In genomic region chr6:8957529-8957887, GRCm38 (mm10) we compare ENCODE assay signal across 8 mouse cellular contexts. TPM values are rescaled to one million over a fixed set of nuclear protein-coding genes. Genes with fewer than 3 reads are reported as not detected.
DNase-seq lines count a peak whose midpoint lies in the region; ATAC-seq and TF ChIP-seq lines count a peak whose summit lies in the region.

No protein-coding gene starts in this region.

- no peaks in the 10 kb centered on the region for H3K4me1 ChIP-seq in ES-Bruce4 (ENCODE audit: control insufficient read depth, insufficient read depth, low read length)
- H3K4me1 ChIP-seq in embryonic facial prominence, embryonic 14.5 days (ENCODE audit: control insufficient read depth, insufficient read depth, low read length), result peaks cover 4% of the 10 kb centered on the region; the same call in 1 of the 2 replicates
- H3K4me1 ChIP-seq in kidney, adult 2 months (ENCODE audit: control insufficient read depth, insufficient read depth, low read length), result no peaks in the 10 kb centered on the region
- H3K4me1 ChIP-seq in midbrain, embryonic 12.5 days, result peaks cover 26% of the 10 kb centered on the region

- no peak for ATAC-seq in cerebellum, adult (ENCODE audit: insufficient number of reproducible peaks, low FRiP score, low TSS enrichment)
- ATAC-seq in embryonic facial prominence, embryonic 14.5 days (ENCODE audit: low read depth), result 0 out of 2 replicates have a peak, but pooled peaks have one; percentile 47
- peak; percentile 19; the same call in 1 of the 2 replicates for ATAC-seq in midbrain, embryonic 12.5 days (ENCODE audit: low FRiP score, low read depth)

- no peak overlapping the region for H3K9ac ChIP-seq in ES-Bruce4 (ENCODE audit: low read depth, poor library complexity, severe bottlenecking)
- no peak overlapping the region for H3K9ac ChIP-seq in embryonic facial prominence, embryonic 14.5 days (ENCODE audit: low read depth, low read length)
- no peak overlapping the region for H3K9ac ChIP-seq in midbrain, embryonic 12.5 days (replicated peaks)

- no peak for TF ChIP-seq EP300 in ES-Bruce4 (IDR thresholded peaks at IDR 0.05; ENCODE audit: insufficient read depth, low read depth, low read length)

- no peaks in the 10 kb centered on the region for H3K36me3 ChIP-seq in ES-Bruce4 (ENCODE audit: control insufficient read depth, insufficient read depth, low read length, poor library complexity, severe bottlenecking)
- H3K36me3 ChIP-seq in embryonic facial prominence, embryonic 14.5 days (ENCODE audit: control insufficient read depth, insufficient read depth, low read length), result no peaks in the 10 kb centered on the region
- H3K36me3 ChIP-seq in kidney, adult 2 months (ENCODE audit: control insufficient read depth, insufficient read depth, low read length), result no peaks in the 10 kb centered on the region
- no peaks in the 10 kb centered on the region for H3K36me3 ChIP-seq in midbrain, embryonic 12.5 days

- intact Hi-C loops in gastrocnemius, postnatal 36 days (cut with DNase I), result no loop called here

- no peak for TF ChIP-seq POLR2A in ES-Bruce4 (IDR thresholded peaks at IDR 0.05; ENCODE audit: insufficient read depth, low read length)
- TF ChIP-seq POLR2A in kidney, adult 2 months (IDR thresholded peaks at IDR 0.05; ENCODE audit: low read depth, low read length), result no peak

- H3K4me3 ChIP-seq in ES-Bruce4 (ENCODE audit: low read depth, low read length), result peak overlapping the region; percentile 82
- H3K4me3 ChIP-seq in embryonic facial prominence, embryonic 14.5 days (ENCODE audit: low read depth, low read length), result peak overlapping the region; percentile 15
- H3K4me3 ChIP-seq in kidney, adult 2 months (ENCODE audit: insufficient read depth, low read depth, low read length), result no peak overlapping the region
- peak overlapping the region; percentile 31 for H3K4me3 ChIP-seq in midbrain, embryonic 12.5 days

- 0% methylated on average over 15 of the region's 15 CpGs for WGBS in embryonic facial prominence, embryonic 14.5 days
- WGBS in kidney, adult 2 months, result 2% methylated on average over 15 of the region's 15 CpGs
- under 1% methylated on average over 15 of the region's 15 CpGs for WGBS in midbrain, embryonic 12.5 days

- peak; percentile 9 to 21 for DNase-seq in cerebellum, postnatal 4 days (ENCODE audit: low spot score in 2 of 2)
- peak; percentile 54 for DNase-seq in embryonic facial prominence, embryonic 14.5 days (ENCODE audit: low spot score)
- peak; percentile 31 for DNase-seq in kidney, adult 2 months
- no peak for DNase-seq in gastrocnemius, postnatal 36 days
- DNase-seq in cerebellum, adult 9-11 months, result no peak

- no peak for TF ChIP-seq CTCF in ES-Bruce4 (IDR thresholded peaks at IDR 0.05; ENCODE audit: low read depth, low read length)
- no peak for TF ChIP-seq CTCF in kidney, adult 2 months (conservative IDR thresholded peaks at IDR 0.05; ENCODE audit: insufficient read depth, insufficient read length, low read depth, low read length)

- no peak overlapping the region for H3K27ac ChIP-seq in ES-Bruce4 (ENCODE audit: insufficient read depth, low read length)
- H3K27ac ChIP-seq in embryonic facial prominence, embryonic 14.5 days (replicated peaks; ENCODE audit: low read depth, low read length), result no peak overlapping the region
- H3K27ac ChIP-seq in kidney, adult 2 months (ENCODE audit: insufficient read depth, low read depth, low read length), result no peak overlapping the region
- no peak overlapping the region for H3K27ac ChIP-seq in midbrain, embryonic 12.5 days (replicated peaks)

- H3K4me2 ChIP-seq in embryonic facial prominence, embryonic 14.5 days (ENCODE audit: low read depth, low read length), result peak overlapping the region; percentile 38; the same call in 1 of the 2 replicates
- H3K4me2 ChIP-seq in midbrain, embryonic 12.5 days (replicated peaks), result peak overlapping the region; percentile 57

- no peaks in the 10 kb centered on the region for H3K27me3 ChIP-seq in ES-Bruce4 (ENCODE audit: control insufficient read depth, insufficient read depth, low read length, poor library complexity, severe bottlenecking)
- peaks cover 69% of the 10 kb centered on the region for H3K27me3 ChIP-seq in embryonic facial prominence, embryonic 14.5 days (replicated peaks; ENCODE audit: control insufficient read depth, insufficient read depth, low read length)
- H3K27me3 ChIP-seq in kidney, adult 2 months (replicated peaks; ENCODE audit: control insufficient read depth, insufficient read depth, low read length), result peaks cover 1% of the 10 kb centered on the region; the same call in 1 of the 2 replicates
- peaks cover 50% of the 10 kb centered on the region for H3K27me3 ChIP-seq in midbrain, embryonic 12.5 days

- no peaks in the 10 kb centered on the region for H3K9me3 ChIP-seq in ES-Bruce4 (replicated peaks; ENCODE audit: control insufficient read depth, insufficient read depth, low read length, poor library complexity, severe bottlenecking)
- no peaks in the 10 kb centered on the region for H3K9me3 ChIP-seq in embryonic facial prominence, embryonic 14.5 days (ENCODE audit: control insufficient read depth, low read length)
- H3K9me3 ChIP-seq in midbrain, embryonic 12.5 days, result no peaks in the 10 kb centered on the region

RNA-seq across cellular contexts. Expression of gene Nxph1, which starts 9.3 kb away (rescaled TPM):
- not detected in 2 replicates for polyA plus RNA-seq in ES-Bruce4 (2011; ENCODE audit: insufficient read depth, insufficient read length, low read depth, missing spikeins)
- 3.1 TPM in 2 replicates for polyA plus RNA-seq in embryonic facial prominence, embryonic 14.5 days (2014; fragmentation: Nextera tagmentation; extraction: Ambion mirVana)
- 0.11 TPM in 1 of 2 replicates, not detected in the other for polyA plus RNA-seq in kidney, adult 2 months (2012; rRNA removed)
- polyA plus RNA-seq in midbrain, embryonic 12.5 days (2016; fragmentation: Nextera tagmentation; extraction: Ambion mirVana), result 15.7 and 16.5 TPM in 2 replicates
- not detected for total RNA-seq in gastrocnemius, postnatal 36 days (2021)

Comparison
In these comparisons a context has a peak if more than half of its experiments do, and no peak if none do; other contexts are left out.
1. DNase-seq: peak in cerebellum, postnatal 4 days (2 of 2), embryonic facial prominence, embryonic 14.5 days (single experiment) and kidney, adult 2 months (single experiment); none in gastrocnemius, postnatal 36 days (0 of 2) and cerebellum, adult 9-11 months (single experiment).